Mouse (Mus musculus) adrenal gland, postnatal 4 days (tissue): ENCODE results near the gene Mettl25. TPM values are rescaled to one million over a fixed set of nuclear protein-coding genes. Genes with fewer than 3 reads are reported as not detected.

ENCODE experiments used
- DNase-seq, 2 experiments: peaks; one replicate each; pipeline ENCODE4 v3.0.0; 2021 to 2022; ENCODE audit warnings: low spot score in 2 of 2, mixed read lengths in 2 of 2
- long read RNA-seq, 2 experiments: library from polyadenylated mRNA; stranded (forward); transcript quantifications; one replicate each; pipeline ENCODE4 v2.0.0; 2021
- total RNA-seq, 2 experiments: library from RNA; stranded (reverse); gene quantifications; 2 replicates each; pipeline ENCODE4 v1.2.3; 2021

Gene Mettl25
- total RNA-seq = 10 to 100 TPM; 12.7 to 14.8 TPM
- long read RNA-seq, experiment 1, transcript Mettl25-201 (12 exons, 2,033 nt) = major isoform, 8 of 12 reads
- long read RNA-seq, experiment 1, partial matches to known transcripts = 0 of 12 reads
- long read RNA-seq, experiment 1, other reads (novel, unspliced or antisense) = 4 of 12 reads
- long read RNA-seq, experiment 2, transcript Mettl25-201 (12 exons, 2,033 nt) = major isoform, 11 of 16 reads
- long read RNA-seq, experiment 2, partial matches to known transcripts = 0 of 16 reads
- long read RNA-seq, experiment 2, other reads (novel, unspliced or antisense) = 5 of 16 reads

- DNase-seq = peak; percentile 85 to 94
Measured at GRCm38 (mm10) chr10:105840928-105841888, at the start of gene Mettl25, which contains the start of gene Ccdc59. Gene Mettl25, minus strand, starts transcription at chr10:105841380. Gene Ccdc59, plus strand, starts transcription at chr10:105841067.

- no peak for DNase-seq
Measured at GRCm38 (mm10) chr10:105867312-105867711, 26.1 kb upstream of the Mettl25 start.

- DNase-seq = no peak
Measured at GRCm38 (mm10) chr10:105851136-105851535, 10.0 kb upstream of the Mettl25 start.

- no peak for DNase-seq
Measured at GRCm38 (mm10) chr10:105850286-105850685, 9.1 kb upstream of the Mettl25 start.

GRCm38 (mm10) chr10:105842574-105842973, 1.4 kb upstream of the Mettl25 start:
- no peak for DNase-seq

- DNase-seq = no peak
Measured at GRCm38 (mm10) chr10:105834627-105835228, 6.5 kb downstream of the Mettl25 start.

GRCm38 (mm10) chr10:105806259-105807010, 34.7 kb downstream of the Mettl25 start:
- no peak for DNase-seq

GRCm38 (mm10) chr10:105803461-105803860, 37.7 kb downstream of the Mettl25 start:
- no peak for DNase-seq

- DNase-seq = no peak
Measured at GRCm38 (mm10) chr10:105802132-105802531, 39.0 kb downstream of the Mettl25 start.

- no peak for DNase-seq
Measured at GRCm38 (mm10) chr10:105801147-105801546, 40.0 kb downstream of the Mettl25 start.

GRCm38 (mm10) chr10:105797250-105797924, 43.8 kb downstream of the Mettl25 start:
- DNase-seq = no peak

GRCm38 (mm10) chr10:105793776-105794552, 47.2 kb downstream of the Mettl25 start:
- no peak for DNase-seq

GRCm38 (mm10) chr10:105788744-105789486, 52.3 kb downstream of the Mettl25 start:
- no peak for DNase-seq

GRCm38 (mm10) chr10:105783766-105784165, 57.4 kb downstream of the Mettl25 start:
- no peak for DNase-seq

GRCm38 (mm10) chr10:105774382-105774781, 66.8 kb downstream of the Mettl25 start:
- no peak for DNase-seq

- no peak for DNase-seq
Measured at GRCm38 (mm10) chr10:105772821-105773302, 68.3 kb downstream of the Mettl25 start.

GRCm38 (mm10) chr10:105763959-105764358, 77.2 kb downstream of the Mettl25 start:
- no peak for DNase-seq

GRCm38 (mm10) chr10:105760460-105760859, 80.7 kb downstream of the Mettl25 start:
- no peak for DNase-seq

- no peak for DNase-seq
Measured at GRCm38 (mm10) chr10:105760046-105760445, 81.1 kb downstream of the Mettl25 start.
